Mouse (Mus musculus): ENCODE measurements at regions not wholly inside any gene's neighbourhood (a gene's known extent, or its start where the extent isn't known, plus 50 kb on each side); places are given as distances from the start of the nearest gene placed in this dataset.

DNA sequence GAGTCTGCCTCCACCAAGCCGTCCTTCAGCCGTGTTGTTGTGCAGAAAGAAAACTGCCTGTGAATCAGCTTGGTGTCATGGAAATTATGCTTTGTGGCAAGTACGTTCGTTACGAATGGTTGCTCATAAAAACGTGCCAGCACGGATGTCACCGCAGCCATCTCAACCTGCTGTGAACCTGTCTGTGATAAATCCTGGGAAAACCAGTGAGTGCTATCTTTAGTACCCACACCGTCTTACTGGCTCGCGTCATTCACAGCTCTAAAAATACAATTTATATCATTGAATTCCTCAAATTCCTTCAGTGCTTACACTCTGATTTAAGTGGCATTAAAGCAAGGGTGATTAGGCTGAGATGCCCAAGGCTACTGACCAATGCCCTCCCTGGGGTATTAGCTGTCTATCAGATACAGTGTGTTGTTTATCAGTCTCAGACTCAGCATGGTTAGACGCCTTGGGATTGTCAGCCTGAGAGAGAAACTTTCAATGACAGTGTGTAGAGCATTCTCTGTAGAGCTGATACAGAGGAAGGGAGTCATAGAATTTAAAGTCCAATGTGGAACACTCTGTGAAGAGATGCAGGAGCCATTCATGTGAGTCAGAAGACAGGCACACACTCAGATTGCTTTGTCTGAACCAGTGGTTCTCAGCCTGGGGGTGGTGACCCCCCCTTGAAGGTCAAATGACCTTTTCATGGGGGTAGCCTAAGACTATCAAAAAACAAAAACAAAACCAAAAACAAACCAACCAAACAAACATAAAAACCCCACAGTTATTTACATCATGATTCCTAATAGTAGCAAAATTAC lies 96.2 kb upstream of the Myocd start:
- DNase-seq (ENCODE audit: low spot score in 2 of 2): peak in 1 of 2 experiments; percentile 10

DNA sequence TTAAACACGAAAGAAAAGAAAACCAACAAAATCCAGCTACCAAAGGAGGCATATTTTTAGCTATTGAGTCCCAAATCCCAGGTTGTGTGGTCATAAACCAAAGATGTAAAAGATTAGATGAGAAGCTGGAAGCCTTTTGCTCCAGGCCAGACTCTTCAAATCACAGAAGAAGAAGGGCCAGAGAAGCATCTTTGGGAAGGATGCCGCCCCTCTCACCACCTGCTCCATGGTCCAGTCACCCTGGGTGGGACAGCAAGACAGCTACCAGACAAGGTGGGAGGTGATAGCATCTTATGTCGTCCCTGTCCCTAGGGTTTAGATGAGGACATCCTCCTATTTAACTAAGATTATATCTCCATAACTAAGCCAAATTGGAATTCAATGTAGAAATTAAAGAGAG lies 95.1 kb upstream of the Myocd start:
- no peak for DNase-seq (ENCODE audit: low spot score in 2 of 2)

DNA sequence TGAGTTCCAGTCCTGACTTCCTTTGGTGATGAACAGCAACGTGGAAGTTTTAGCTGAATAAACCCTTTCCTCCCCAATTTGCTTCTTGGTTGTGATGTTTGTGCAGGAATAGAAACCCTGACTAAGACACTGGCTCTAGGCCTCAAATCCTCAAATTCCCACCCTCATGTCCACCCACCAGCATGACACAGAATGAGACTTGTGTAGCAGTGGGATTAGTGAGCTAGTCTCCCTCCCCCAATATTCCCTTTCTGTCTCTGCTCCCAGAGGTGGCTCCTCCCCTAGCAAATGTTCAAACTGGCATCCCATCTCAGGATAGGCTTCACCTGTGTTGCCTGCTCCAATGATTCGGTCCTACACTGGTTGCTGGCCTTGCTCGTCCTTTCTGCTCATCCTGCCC lies 94.1 kb upstream of the Myocd start:
- no peak for DNase-seq (ENCODE audit: low spot score in 2 of 2)

DNA sequence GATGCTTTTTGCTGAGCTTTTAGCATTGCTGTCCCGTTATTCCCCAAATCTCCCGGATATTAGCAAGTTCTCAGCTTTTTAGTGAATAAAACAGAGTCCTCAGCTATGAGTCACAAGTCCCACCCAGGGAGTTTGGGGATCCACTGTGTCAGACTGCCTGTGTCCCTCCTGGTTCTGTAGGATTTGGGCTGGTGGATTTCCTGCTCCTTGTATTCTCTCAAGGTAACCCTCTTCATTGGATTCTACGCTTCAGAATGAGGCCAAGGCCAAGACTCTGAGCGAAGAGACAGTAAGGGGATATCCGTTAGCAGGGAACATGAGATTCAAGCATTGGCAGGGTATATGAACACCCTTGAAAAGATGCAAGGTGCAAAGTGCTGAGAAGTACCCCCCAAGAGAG lies 90.9 kb upstream of the Myocd start:
- DNase-seq (ENCODE audit: low spot score in 2 of 2): no peak

DNA sequence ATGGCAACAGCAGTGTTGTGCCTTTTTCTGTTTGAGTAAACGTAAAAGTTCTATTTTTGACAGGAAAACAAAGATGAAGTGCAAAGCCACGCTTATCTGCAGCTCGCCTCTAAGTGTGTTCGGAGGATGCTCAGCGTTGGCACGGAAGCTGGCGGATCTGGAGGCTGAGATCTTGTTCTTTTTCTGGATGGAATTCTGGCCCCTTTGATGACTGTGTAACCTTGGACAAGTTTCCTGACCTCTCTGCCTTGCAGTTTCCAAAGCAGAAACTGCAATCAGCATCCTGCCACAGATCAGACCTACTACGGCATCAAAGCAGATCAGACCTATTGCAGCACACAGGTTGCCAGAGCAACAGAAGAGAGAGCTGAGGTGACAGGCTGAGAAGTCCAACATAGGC lies 89.1 kb upstream of the Myocd start:
- DNase-seq (ENCODE audit: low spot score in 2 of 2): no peak

DNA sequence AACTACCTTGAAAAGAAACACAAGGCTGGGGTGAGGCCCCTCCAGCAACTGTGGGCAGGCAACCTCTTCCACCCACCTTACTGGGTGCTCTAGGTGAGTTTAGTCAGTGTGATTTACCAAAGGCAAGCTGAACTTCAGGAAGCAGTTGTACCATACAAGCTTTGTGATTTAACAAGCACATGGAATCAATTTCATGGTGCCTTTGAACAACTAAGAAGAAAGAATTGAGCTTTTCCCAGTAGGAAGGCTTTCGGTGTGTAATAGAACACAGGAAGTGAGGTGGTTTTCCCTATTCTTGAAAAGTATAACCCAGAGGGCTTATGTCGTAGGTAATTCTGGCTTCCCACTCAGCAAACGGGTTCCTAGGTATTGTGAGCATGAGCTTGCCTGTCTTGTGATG lies 82.7 kb upstream of the Myocd start:
- no peak for DNase-seq (ENCODE audit: low spot score in 2 of 2)

DNA sequence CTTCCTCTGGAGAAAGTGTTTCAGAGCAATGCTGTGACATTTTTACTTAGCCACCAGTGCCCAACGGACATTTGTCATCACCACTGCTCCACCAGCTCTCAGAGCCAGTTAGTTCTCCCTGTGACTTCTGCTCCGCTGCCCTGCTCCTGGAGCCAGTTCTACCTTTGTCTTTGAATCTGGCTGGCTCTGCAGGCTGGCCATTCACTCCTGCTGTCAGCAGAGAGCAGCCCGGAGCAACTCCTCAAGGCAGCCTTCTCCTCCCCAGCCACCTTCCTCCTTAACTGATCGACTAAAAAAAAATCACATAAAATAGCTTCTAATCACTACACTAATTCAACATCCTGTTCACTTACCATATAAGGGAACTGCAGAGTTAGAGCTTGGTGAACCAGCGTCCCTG lies 79.2 kb upstream of the Myocd start:
- no peak for DNase-seq (ENCODE audit: low spot score in 2 of 2)

DNA sequence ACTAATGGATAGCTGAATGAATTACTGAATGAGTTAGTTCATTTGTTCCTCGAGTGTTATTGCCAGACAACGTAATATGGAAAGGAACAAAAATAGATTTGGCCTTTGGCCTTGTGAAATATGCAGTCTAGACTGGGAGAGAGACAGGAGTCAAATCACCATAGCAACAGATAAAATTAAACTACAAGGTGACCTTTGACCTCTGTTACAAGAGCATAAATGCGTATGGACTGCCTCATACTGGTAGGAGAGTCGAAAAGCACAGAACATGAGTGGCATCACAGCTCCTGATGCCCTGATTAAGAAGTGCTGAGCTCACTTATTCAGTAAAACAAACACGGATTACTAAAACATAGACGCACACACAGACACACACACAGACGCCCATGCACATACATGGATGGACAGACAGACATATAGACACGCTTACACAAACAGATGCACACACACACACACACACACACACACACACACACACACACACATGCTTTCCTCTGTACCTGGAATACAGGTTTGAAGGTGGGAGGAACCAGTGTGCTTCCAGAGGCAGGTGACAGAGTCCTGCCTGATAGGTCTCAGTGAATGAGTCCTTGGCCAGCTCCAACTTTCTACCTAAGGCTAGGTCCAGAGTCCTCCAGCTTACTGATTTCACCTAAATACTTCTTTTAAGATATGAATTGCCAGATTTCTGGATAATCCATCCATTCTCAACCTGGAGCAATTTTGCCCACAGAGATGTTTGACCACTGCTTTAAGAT lies 72.1 kb upstream of the Myocd start:
- DNase-seq (ENCODE audit: low spot score in 2 of 2): no peak

DNA sequence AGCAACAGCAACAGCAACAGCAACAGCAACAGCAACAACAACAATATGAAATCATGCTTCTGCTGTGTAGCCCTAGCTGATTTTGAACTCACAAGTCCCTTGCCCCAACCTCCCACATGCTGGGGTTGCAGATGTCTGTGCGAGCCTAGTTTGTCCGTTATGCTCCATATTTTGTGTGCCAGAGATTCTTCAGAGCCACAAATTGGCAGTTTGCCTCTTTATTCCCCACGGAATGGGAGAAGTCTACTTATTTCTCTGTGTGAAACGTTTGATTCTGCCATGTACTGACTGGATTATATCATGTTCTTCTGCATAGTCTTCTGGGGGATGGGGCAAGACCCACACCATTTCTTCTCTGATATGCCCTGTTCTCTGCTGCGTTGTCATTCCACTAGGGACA lies 64.5 kb upstream of the Myocd start:
- peak in 1 of 2 experiments; percentile 11 for DNase-seq (ENCODE audit: low spot score in 2 of 2)

DNA sequence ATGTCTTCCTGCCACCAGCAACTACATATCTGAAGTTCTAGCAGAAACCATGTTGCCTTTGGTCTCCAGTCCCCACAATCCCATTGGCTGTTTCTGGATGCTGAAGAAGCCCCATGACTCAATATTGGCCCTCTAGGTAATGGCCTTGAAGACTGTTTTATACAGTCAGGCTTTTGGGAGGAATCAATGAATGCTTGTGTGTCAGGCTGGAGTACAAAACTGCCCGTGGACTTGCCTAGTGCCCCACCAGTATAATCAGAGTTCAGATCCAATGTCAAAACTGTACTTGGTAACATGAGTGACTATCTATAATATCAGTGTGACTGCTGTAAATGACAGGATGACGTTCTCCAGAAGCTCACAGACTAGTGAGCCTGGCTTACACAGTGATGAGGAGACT lies 63.3 kb upstream of the Myocd start:
- DNase-seq (ENCODE audit: low spot score in 2 of 2): no peak

DNA sequence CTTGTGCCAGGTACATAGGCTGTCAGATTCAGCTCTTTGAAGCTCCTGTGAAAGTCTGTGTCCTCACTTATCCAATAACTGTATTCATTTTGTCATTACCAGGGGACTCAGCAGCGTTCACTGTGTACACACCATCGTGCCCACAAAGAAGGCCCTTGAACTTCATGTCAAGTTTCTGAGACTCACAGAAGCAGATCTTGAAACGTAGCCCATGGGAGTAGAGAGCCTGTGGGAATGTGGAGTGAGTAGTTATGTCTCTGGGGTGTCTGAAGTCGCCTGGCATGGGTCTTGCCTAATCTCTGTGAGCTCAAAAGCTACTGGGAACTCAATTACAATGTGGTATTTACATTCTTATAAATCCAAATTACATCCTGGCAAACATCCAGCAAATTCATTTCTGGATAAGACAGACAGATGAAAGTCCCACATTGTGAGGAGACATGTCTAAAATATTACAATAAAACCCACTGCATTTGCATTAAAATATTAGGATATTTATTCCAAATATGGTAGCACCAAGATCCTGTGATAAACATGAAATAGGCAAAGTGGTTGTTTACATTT lies 53.2 kb upstream of the Myocd start:
- DNase-seq (ENCODE audit: low spot score in 2 of 2): no peak
